Mouse (Mus musculus) T-helper 1 cell (primary cell): ENCODE data around the gene D10Wsu102e.
"Not testable (repeated sequence)": the region's sequence is repeated elsewhere in the genome, so short reads cannot be mapped to it uniquely, and the experiment has no call there.

Experiments used
- in situ Hi-C: fragments of 300-600 bp; cut with MboI, MseI; formaldehyde crosslinking; loops from one replicate; pipeline ENCODE4 v1.15.1; 2025; ENCODE audit warnings: high pct_unique_total_duplicates

D10Wsu102e gene

GRCm38 (mm10) chr10:83383863-83384262 is 23.8 kb downstream of the D10Wsu102e start:
- in situ Hi-C loops = no loop called here

DNA sequence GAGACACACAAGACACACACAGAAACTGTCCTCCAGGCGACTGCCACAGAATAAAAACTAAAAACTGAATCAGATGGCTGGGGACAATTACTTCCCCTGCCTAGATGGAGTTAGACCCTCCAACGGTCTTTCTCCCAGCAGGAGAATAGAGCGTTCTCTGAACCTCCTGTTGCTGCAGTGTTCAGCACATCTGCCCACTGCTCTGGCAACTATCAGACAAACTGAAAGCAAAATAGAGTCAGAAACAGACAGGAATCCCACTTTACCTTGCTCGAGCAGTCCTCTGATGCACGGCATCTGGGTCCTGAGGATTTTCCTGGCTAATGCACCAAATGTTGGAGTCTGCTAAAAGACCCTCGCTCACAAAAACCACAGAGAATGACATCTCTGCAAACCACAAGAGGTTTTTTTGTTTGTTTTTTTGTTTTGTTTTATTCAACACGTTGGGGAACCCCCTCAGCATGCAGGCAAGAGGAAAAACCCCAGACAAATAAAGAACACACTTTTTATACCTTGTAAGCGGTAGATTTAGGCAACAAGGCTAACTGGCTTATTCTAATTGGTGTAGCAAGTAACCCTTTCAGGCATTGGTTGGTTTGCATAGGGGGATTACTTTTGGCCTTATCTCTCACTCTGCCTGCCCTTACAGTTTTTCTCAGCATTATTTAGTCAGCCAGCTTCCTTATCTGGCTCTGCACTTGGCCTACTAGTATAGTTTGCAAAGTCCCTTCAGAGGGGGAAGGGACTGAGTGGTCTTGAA is 24.6 kb downstream of the D10Wsu102e start:
- in situ Hi-C loops = no loop called here

- in situ Hi-C loops = no loop called here
Measured at GRCm38 (mm10) chr10:83385330-83385910, 25.4 kb downstream of the D10Wsu102e start.

DNA sequence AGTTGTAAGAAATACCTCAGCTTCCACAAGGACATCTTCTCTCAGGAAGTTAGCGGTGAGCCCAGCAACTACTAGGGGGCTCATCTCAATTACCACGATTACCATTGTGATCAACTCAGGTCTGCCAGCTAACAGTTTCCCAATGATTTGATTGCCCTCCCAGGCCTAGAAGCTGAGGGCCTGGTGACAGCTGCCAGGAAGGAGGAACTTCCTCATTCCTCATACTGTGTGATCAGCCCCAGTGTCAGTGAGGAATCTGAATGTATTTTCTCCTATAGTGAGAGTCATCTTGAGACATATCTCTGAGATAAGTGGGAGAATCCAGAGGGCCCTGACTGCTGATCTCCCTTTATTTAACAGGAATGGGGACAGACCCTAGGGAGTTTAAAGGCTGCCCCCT is 37.3 kb downstream of the D10Wsu102e start:
- in situ Hi-C loops = no loop called here

DNA sequence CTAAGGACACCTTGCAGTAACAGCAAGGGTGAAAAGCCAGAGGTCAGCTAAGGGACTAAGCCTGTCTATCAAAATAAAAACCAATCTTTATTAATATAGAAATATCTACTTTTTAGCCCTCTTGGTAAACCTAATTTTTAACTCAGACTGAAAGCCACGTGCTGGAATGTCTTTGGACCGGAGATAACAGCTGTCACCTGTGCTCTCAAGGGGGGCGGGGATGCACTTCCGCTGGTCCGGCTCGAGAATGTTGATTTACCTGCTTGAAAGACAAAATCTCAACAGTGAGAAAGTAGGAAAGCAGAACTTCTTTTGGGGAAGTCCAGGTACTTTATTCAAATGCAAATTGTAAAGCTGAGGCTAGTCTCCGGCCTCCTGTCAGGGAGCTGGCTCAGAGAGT is 40.9 kb downstream of the D10Wsu102e start:
- in situ Hi-C loops = not testable (repeated sequence)

GRCm38 (mm10) chr10:83405031-83405430 is 45.0 kb downstream of the D10Wsu102e start:
- in situ Hi-C loops = no loop called here

- in situ Hi-C loops = no loop called here
Measured at GRCm38 (mm10) chr10:83405711-83406110, 45.7 kb downstream of the D10Wsu102e start.

DNA sequence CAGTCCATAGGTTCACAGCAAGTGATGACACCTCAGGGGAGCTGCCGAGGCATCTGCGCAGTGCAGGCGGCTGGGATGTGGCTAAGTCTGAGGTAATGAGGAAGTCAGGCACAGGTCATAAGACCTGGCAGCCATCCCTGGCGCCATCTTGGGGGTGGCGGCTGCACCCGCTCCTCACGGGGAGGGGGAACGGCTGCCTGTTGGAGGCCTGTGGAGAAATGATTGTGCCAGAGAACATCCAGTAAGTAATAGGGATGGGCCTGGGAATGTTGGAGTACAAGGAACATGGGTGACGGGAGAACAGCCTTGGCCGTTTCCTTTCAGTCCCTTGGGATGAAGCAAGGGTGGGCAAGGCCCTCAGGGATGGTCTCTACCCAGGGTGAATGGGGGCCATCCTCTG is 47.1 kb downstream of the D10Wsu102e start:
- in situ Hi-C loops = no loop called here

GRCm38 (mm10) chr10:83418466-83418865 is 58.4 kb downstream of the D10Wsu102e start:
- in situ Hi-C loops = not testable (repeated sequence)

- in situ Hi-C loops = no loop called here
Measured at GRCm38 (mm10) chr10:83448582-83448981, 88.6 kb downstream of the D10Wsu102e start.

GRCm38 (mm10) chr10:83457531-83457930 is 97.5 kb downstream of the D10Wsu102e start:
- in situ Hi-C loops = no loop called here

DNA sequence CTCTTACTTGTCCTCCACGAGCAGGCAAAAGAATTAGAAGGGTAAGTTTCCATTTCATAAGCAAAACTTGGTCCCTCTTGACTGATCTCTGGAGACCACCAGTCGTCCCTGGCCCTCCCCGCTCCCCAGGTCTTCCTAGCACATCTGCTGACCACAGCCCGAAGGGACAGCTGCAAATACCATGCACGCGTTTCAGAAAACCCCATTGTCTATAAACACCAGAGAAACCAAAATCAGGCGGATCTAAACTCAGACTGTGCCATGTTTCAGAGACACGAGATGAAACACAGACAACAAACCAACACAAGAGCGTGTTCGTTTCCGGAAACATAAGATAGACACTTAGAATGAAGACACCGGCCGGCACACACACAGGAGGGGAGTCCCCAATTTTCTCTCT is 115.2 kb downstream of the D10Wsu102e start:
- in situ Hi-C loops = no loop called here

DNA sequence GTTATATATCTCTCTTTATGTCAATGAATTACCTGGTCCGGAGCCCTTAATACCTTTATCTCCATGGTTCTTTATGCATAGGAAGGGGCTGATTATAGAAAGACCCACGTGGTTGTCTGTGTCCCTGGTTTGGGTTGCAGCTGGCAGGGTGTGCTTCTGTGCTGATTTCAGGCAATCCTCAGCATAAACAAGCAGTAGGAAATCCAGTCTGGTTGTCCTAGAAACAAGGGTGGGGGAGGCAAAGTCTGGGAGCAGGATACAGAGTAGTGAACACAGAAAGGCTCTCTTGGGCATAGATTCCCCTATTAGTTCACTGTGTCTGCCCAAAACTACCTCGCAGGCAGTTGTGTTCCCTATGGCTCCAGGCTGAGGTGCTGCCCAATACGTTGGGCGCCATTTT is 117.3 kb downstream of the D10Wsu102e start:
- in situ Hi-C loops = no loop called here

DNA sequence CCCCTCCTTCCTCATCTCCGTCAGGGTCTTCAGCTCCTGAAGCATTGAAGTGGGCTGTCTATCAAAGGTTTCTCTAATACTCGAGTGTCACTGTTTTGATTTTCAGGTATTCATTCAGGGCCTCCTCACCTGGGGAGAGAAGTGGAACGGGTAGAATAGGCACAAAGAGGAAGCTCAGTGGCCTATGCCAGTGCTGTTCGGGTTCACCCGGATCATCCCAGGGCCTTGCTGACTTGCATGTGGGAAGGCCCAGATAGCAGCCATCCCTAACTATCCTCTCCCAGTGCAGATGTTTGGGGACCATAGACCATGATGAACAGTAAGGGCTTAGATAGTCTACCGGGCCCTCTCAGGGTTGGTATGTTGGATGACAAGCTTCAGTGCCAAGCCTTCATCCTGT is 130.5 kb downstream of the D10Wsu102e start:
- in situ Hi-C loops = no loop called here

- in situ Hi-C loops = no loop called here
Measured at GRCm38 (mm10) chr10:83497321-83497720, 137.3 kb downstream of the D10Wsu102e start.

DNA sequence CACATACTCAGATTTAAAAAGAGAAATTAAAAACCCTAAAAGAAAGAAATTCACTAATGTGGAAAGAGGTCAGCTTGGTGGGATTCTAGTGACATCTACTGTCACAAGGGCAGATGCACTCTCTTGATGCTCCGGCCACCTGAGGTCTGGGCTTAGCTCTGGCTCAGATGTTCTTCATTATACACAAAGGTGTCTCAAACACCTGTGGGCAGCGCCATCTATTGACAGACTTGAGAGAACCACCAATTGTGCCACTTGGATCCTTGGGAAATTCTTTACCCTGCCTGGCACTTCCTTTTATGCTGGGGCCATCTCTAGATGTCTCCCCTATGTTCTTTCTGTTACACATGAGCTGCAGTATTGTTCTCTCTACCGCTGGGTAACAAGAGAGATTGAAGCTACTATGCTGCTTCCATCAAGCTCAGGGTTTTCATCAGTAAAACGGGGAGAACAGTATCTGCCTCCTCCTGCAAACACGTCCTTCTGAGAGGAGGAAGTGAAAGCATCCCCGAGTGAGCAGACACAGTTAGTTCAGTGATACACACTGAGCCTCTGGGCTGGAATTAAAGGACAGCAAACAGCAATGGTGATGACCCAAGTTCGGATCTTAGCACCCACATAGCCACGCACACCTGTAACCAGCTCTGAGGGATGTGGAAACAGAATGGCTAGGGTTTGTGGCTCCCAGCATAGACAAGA is 149.1 kb downstream of the D10Wsu102e start:
- in situ Hi-C loops = loop anchor here (25.0 kb wide), 1 partner anchor 272 kb away; no protein-coding TSS in a partner anchor

GRCm38 (mm10) chr10:83511304-83511703 is 151.3 kb downstream of the D10Wsu102e start:
- in situ Hi-C loops = loop anchor here (5.0 to 25.0 kb wide), 2 partner anchors 274 to 604 kb away; no protein-coding TSS in a partner anchor

DNA sequence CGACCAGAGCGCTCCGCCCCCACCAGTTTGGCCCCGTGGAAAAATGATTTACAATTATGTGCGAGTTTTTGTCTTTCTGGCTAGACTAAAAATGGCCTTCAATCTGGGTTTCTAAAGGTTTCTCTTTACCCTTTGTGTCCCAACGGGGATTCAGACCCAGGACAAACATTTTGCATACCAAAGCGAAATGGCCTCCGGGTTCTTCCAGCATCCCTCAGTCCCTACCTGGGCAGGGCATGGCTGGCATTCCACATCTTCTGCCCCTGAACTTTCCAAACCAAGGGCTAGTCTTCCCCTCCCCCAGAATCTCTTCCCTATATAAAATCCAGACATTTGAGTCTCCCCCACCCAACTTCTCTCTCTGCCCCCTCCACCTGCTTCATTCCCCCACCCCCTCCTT is 153.7 kb downstream of the D10Wsu102e start:
- in situ Hi-C loops = loop anchor here (5.0 to 25.0 kb wide), 2 partner anchors 276 to 606 kb away; no protein-coding TSS in a partner anchor

GRCm38 (mm10) chr10:83520990-83521389 is 161.0 kb downstream of the D10Wsu102e start:
- in situ Hi-C loops = loop anchor here (25.0 kb wide), 1 partner anchor 284 kb away; no protein-coding TSS in a partner anchor

GRCm38 (mm10) chr10:83524238-83524637 is 164.2 kb downstream of the D10Wsu102e start:
- in situ Hi-C loops = loop anchor here (25.0 kb wide), 1 partner anchor 287 kb away; no protein-coding TSS in a partner anchor

DNA sequence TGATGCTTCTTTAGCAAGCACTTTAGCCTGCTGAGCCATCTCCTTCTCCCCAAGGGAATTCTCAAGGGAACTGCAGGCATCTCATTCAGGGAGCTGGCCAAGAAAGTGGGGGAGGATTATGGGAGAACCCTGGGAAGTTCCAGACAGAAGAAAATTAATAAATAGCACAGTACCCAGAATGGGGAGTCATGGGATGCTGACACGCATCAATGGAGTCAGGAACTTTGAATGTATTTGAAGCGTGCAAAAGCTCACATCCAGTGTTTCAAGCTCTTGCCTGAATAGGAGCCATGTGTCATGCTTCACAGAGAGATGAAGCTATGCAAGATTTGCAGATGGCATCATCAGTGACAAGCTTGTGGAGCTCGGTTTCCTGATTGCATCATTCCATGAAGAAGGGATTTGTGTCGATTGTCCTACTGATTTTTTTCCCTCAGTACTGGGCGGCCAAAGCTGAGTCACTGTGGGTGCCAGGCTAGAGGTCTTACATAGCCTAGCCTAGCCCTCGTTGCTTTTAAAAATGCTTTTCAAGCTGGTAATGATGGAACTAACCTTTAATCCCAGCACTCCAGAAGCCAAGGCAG is 170.5 kb downstream of the D10Wsu102e start:
- in situ Hi-C loops = loop anchor here (10.0 to 25.0 kb wide), 3 partner anchors 626 to 1893 kb away; partner anchors contain the start of genes 1190007I07Rik, Ankrd24, Gm10778 and Sirt6
